Mouse (Mus musculus) kidney, embryonic 14.5 days (tissue): ENCODE measurements around the gene Bcar3. TPM values are rescaled to one million over a fixed set of nuclear protein-coding genes. Genes with fewer than 3 reads are reported as not detected.

Experiments used
- ATAC-seq: fragments of 200-750 bp; cut with Nextera tagmentation; 2 replicates; pipeline ENCODE4 v1.8.0; 2017; ENCODE audit warnings: moderate number of reproducible peaks, mild to moderate bottlenecking, moderate TSS enrichment, moderate library complexity; ENCODE audit not compliant: low FRiP score, low TSS enrichment
- H3K27ac ChIP-seq: fragments of 300-500 bp; sonication (generic); 2 replicates; pipeline ENCODE4 v1.5.1; 2014; ENCODE audit warnings: low read depth, mild to moderate bottlenecking, low read length, moderate library complexity, mixed read lengths
- H3K27me3 ChIP-seq: fragments of 300-500 bp; sonication (generic); 2 replicates; pipeline ENCODE4 v1.6.1; 2014; ENCODE audit warnings: mild to moderate bottlenecking, low read length; ENCODE audit not compliant: control insufficient read depth, insufficient read depth
- H3K36me3 ChIP-seq: fragments of 300-500 bp; sonication (generic); 2 replicates; pipeline ENCODE4 v1.6.1; 2014; ENCODE audit warnings: low read length, mixed read lengths; ENCODE audit not compliant: control insufficient read depth, insufficient read depth
- H3K4me1 ChIP-seq: fragments of 300-500 bp; sonication (generic); 2 replicates; pipeline ENCODE4 v1.6.1; 2014; ENCODE audit warnings: low read length, mixed read lengths; ENCODE audit not compliant: control insufficient read depth, insufficient read depth
- H3K4me2 ChIP-seq: fragments of 300-500 bp; sonication (generic); replicated peaks from 2 replicates; pipeline ENCODE4 v1.6.1; 2014; ENCODE audit warnings: low read depth, mild to moderate bottlenecking, low read length
- H3K4me3 ChIP-seq: fragments of 300-500 bp; sonication (generic); 2 replicates; pipeline ENCODE4 v1.5.1; 2014; ENCODE audit warnings: mild to moderate bottlenecking, low read length
- H3K9ac ChIP-seq: fragments of 300-500 bp; sonication (generic); 2 replicates; pipeline ENCODE4 v1.6.1; 2014; ENCODE audit warnings: low read depth, mild to moderate bottlenecking, low read length, moderate library complexity
- H3K9me3 ChIP-seq: fragments of 300-500 bp; sonication (generic); 2 replicates; pipeline ENCODE4 v1.6.1; 2016; ENCODE audit warnings: low read length; ENCODE audit not compliant: control insufficient read depth
- WGBS: fragments of 180-500 bp; shearing (Covaris S2); extraction: QIAGEN DNeasy Blood & Tissue Kit; methylation state at CpG from one replicate; pipeline ENCODE4 v1.1.7; 2014; 5-methylcytosine and 5-hydroxymethylcytosine counted together
- polyA plus RNA-seq: library from polyadenylated mRNA; unstranded; fragments of >200 nt; fragmentation: Nextera tagmentation; extraction: Ambion mirVana; gene quantifications from 2 replicates; pipeline ENCODE4 v1.2.1, GENCODE M21; 2014

Bcar3 gene
- polyA plus RNA-seq, 1 experiment from 2014 or later = 13.7 TPM

GRCm38 (mm10) chr3:122421042-122421702 lies 127.2 kb downstream of the Bcar3 start:
- Histone ChIP-seq H3K4me2 (peak overlapping the region; percentile 73), H3K27me3 (no peaks in the 10 kb centered on the region), H3K9me3 (no peaks in the 10 kb centered on the region), H3K9ac (peak overlapping the region; percentile 78), H3K4me1 (peaks cover 32% of the 10 kb centered on the region; the same call in 1 of the 2 replicates), H3K36me3 (no peaks in the 10 kb centered on the region), H3K27ac (no peak overlapping the region), H3K4me3 (peak overlapping the region; percentile 75)
- ATAC-seq = no peak
- WGBS = 11% methylated on average over 13 of the region's 13 CpGs

GRCm38 (mm10) chr3:122421802-122422201 lies 127.9 kb downstream of the Bcar3 start:
- WGBS = 36% methylated on average over 7 of the region's 7 CpGs
- no peak overlapping the region for H3K27ac ChIP-seq
- no peak for ATAC-seq

GRCm38 (mm10) chr3:122422276-122422675 lies 128.3 kb downstream of the Bcar3 start:
- Histone ChIP-seq H3K27me3 (no peaks in the 10 kb centered on the region), H3K9ac (no peak overlapping the region), H3K4me1 (peaks cover 32% of the 10 kb centered on the region; the same call in 1 of the 2 replicates), H3K4me2 (no peak overlapping the region), H3K36me3 (peaks cover 5% of the 10 kb centered on the region; the same call in 1 of the 2 replicates), H3K9me3 (no peaks in the 10 kb centered on the region), H3K4me3 (no peak overlapping the region), H3K27ac (no peak overlapping the region)
- no peak for ATAC-seq
- WGBS = 55% methylated on average over 7 of the region's 7 CpGs

More at GRCm38 (mm10) chr3:122421802-122422201, 127.9 kb downstream of the Bcar3 start:
- H3K4me3 ChIP-seq = peak overlapping the region; percentile 75; the same call in 1 of the 2 replicates
- H3K36me3 ChIP-seq = peaks cover 4% of the 10 kb centered on the region; the same call in 1 of the 2 replicates
- H3K27me3 ChIP-seq = no peaks in the 10 kb centered on the region
- H3K9me3 ChIP-seq = no peaks in the 10 kb centered on the region
- H3K4me1 ChIP-seq = peaks cover 32% of the 10 kb centered on the region; the same call in 1 of the 2 replicates
- peak overlapping the region; percentile 73 for H3K4me2 ChIP-seq
- no peak overlapping the region for H3K9ac ChIP-seq

GRCm38 (mm10) chr3:122423643-122424042 lies 129.7 kb downstream of the Bcar3 start:
- Histone ChIP-seq H3K36me3 (peaks cover 5% of the 10 kb centered on the region; the same call in 1 of the 2 replicates), H3K9me3 (no peaks in the 10 kb centered on the region), H3K27ac (no peak overlapping the region), H3K4me2 (no peak overlapping the region), H3K9ac (no peak overlapping the region), H3K27me3 (no peaks in the 10 kb centered on the region), H3K4me3 (no peak overlapping the region), H3K4me1 (peaks cover 26% of the 10 kb centered on the region; the same call in 1 of the 2 replicates)
- ATAC-seq = no peak
- 80% methylated on average over 7 of the region's 7 CpGs for WGBS

GRCm38 (mm10) chr3:122428325-122428821 lies 134.4 kb downstream of the Bcar3 start:
- no peak overlapping the region for H3K27ac ChIP-seq
- no peaks in the 10 kb centered on the region for H3K9me3 ChIP-seq
- no peak overlapping the region for H3K9ac ChIP-seq
- WGBS = 87% methylated on average over 7 of the region's 7 CpGs
- peaks cover 25% of the 10 kb centered on the region; the same call in 1 of the 2 replicates for H3K4me1 ChIP-seq
- H3K4me2 ChIP-seq = no peak overlapping the region
- no peaks in the 10 kb centered on the region for H3K27me3 ChIP-seq
- H3K36me3 ChIP-seq = peaks cover 5% of the 10 kb centered on the region; the same call in 1 of the 2 replicates
- H3K4me3 ChIP-seq = no peak overlapping the region
- no peak for ATAC-seq

GRCm38 (mm10) chr3:122430780-122431497 lies 137.0 kb downstream of the Bcar3 start:
- WGBS = 81% methylated on average over 7 of the region's 7 CpGs
- H3K27me3 ChIP-seq = no peaks in the 10 kb centered on the region
- H3K36me3 ChIP-seq = peaks cover 5% of the 10 kb centered on the region; the same call in 1 of the 2 replicates
- H3K9me3 ChIP-seq = no peaks in the 10 kb centered on the region
- H3K9ac ChIP-seq = no peak overlapping the region
- peaks cover 25% of the 10 kb centered on the region; the same call in 1 of the 2 replicates for H3K4me1 ChIP-seq
- H3K27ac ChIP-seq = no peak overlapping the region
- no peak for ATAC-seq
- no peak overlapping the region for H3K4me2 ChIP-seq
- no peak overlapping the region for H3K4me3 ChIP-seq

GRCm38 (mm10) chr3:122432811-122433406 lies 139.0 kb downstream of the Bcar3 start:
- no peak overlapping the region for H3K9ac ChIP-seq
- no peaks in the 10 kb centered on the region for H3K27me3 ChIP-seq
- H3K36me3 ChIP-seq = no peaks in the 10 kb centered on the region; the same call in 1 of the 2 replicates
- H3K9me3 ChIP-seq = no peaks in the 10 kb centered on the region
- 16% methylated on average over 9 of the region's 9 CpGs for WGBS
- H3K4me3 ChIP-seq = no peak overlapping the region
- peaks cover 29% of the 10 kb centered on the region; the same call in 1 of the 2 replicates for H3K4me1 ChIP-seq
- peak; percentile 75 for ATAC-seq
- no peak overlapping the region for H3K4me2 ChIP-seq
- H3K27ac ChIP-seq = peak overlapping the region; percentile 20; the same call in 1 of the 2 replicates

GRCm38 (mm10) chr3:122433975-122434626 lies 140.2 kb downstream of the Bcar3 start:
- no peaks in the 10 kb centered on the region for H3K9me3 ChIP-seq
- no peak overlapping the region for H3K27ac ChIP-seq
- H3K4me3 ChIP-seq = no peak overlapping the region
- H3K9ac ChIP-seq = no peak overlapping the region
- 79% methylated on average over 5 of the region's 5 CpGs for whole genome bisulfite sequencing
- ATAC-seq = no peak
- peaks cover 29% of the 10 kb centered on the region; the same call in 1 of the 2 replicates for H3K4me1 ChIP-seq
- H3K36me3 ChIP-seq = no peaks in the 10 kb centered on the region; the same call in 1 of the 2 replicates
- H3K27me3 ChIP-seq = no peaks in the 10 kb centered on the region
- no peak overlapping the region for H3K4me2 ChIP-seq
